Mouse (Mus musculus) megakaryocyte, adult 5-6 weeks (primary cell): Measurements from ENCODE around the gene Pianp. TPM values are rescaled to one million over a fixed set of nuclear protein-coding genes. Genes with fewer than 3 reads are reported as not detected.

Source experiments
- ATAC-seq: 2 replicates; pipeline ENCODE4 v1.8.0; 2016; ENCODE audit warnings: mild to moderate bottlenecking, inconsistent platforms; ENCODE audit not compliant: poor library complexity, severe bottlenecking
- total RNA-seq, 2 experiments: library from RNA; stranded (forward) in 1 of 2; stranded (reverse) in 1 of 2; fragments of 153-499, 151-499 nt in 1 of 2; fragments of 221-1000, 200-1000 nt in 1 of 2; gene quantifications; 2 replicates each; pipeline versions ENCODE4 v1.2.3 to v1.2.4; 2015 to 2017

The Pianp gene
- total RNA-seq (2015) (not detected in 2 replicates), total RNA-seq (2017) (not detected in 2 replicates)

DNA sequence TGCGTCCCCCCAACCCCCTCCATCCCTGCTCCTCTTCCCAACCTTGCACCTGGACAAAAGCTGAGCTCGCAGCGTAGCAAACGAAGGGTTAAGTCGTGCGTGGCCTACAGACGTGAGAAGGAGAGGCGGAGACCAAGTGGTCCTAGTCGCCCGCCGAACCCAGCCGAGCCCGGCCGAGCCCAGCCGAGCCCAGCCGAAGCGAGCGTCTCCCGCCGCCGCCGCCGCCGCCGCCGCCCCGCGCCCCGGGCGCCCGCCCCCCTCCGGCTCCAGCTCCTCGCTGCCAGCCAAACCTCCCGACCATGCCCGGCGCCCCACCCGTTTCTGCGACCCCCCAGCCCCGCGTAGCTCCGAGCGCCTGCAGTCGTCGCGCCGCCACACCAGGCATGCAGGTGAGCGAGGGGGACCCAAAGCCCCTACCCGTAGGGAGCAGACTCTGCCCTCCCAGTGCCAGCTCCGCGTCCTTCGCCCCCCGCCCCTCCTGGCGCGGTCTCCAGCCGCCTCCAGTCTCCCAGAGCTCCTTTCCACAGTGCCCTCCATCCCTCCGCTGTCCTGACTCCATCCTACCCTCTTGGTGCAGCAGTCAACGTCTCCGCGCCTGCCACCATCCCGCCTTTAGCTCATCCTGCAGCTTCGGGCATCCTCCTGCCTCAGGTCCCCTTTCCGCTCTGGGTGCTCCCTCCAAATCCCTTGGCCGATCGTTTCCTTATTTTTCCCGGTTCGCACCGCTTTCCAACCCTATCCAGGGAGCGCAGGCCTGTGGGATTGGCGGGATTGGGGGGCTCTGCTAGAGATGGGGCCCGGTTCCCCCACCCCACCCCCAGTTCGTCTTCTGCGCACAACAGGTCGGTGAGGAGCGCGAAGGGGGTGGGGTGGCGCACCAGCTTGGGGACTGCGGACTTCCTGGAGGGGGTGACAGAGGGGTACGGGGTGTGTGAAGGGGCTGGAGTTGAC lies at the start of gene Pianp:
Gene Pianp (plus strand): TSS at position 144 of the 951 bp plus-strand sequence.
- peak; percentile 83 for ATAC-seq

DNA sequence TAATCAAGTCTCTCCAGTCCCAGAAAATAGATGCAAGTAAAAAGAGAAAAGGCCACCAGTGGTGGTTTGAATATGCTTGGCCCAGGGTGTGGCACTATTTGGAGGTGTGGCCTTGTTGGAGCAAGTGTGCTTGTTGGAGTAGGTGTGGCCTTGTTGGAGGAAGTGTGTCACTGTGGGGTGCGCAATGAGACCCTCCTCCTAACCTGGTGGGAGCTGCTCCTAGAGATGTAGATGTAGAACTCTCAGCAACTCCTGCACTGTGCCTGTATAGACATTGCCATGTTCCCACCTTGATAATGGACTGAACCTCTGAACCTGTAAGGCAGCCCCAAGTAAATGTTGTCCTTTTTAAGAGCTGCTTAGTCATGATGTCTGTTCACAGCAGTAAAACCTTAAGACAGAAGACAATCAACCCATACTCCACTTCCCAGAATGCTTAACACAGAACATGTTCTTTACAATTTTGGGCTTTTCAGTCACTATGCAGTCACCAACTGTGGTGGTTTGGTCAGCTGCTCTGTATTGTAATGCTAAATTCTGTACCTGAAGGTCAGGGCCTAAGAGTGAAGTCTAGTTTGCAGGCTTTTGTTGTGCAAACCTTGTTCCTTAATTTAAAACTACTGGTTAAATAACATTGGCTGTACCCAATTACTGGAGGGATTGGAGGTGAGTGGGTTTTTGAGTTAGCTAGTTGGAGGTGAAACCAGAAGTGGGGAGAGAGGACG lies 42.3 kb upstream of the Pianp start:
- no peak for ATAC-seq

DNA sequence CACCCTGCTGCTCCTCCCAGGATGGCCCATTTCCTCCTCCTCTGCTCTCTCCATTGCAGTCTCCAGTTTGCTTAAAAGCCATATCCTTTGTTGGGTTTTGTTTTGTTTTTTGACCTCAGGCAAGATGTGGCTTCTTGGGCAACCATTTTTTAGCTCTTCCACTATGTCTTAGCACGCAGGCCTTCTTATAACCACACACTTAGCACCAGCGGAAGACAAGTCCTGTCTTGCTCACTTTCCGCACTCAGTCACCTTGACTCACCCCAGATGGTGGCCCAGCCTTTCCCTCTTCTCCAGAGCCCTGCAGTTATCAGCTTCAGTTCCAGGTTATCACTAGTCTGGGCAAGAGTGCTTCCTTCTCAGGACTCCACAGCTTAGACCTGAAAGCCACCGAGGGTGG lies 41.3 kb upstream of the Pianp start:
- no peak for ATAC-seq

DNA sequence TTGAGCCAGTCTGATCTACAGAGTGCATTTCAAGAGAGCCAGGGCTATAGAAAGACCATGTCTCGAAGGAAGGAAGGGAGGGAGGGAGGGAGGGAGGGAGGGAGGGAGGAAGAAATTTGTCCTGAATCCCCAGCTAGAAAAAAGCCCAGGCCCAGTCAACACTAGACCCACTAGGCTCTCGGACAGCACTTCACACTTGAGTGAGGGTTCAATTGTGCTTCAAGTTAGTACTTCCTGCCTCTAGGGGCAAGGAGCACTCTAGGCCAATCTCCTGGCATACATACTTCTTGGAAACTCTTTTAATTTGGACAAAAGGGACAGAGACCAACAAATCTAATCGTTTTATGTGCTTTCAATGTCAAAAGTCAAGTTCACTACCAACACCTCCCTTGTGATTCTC lies 38.4 kb upstream of the Pianp start:
- no peak for ATAC-seq

DNA sequence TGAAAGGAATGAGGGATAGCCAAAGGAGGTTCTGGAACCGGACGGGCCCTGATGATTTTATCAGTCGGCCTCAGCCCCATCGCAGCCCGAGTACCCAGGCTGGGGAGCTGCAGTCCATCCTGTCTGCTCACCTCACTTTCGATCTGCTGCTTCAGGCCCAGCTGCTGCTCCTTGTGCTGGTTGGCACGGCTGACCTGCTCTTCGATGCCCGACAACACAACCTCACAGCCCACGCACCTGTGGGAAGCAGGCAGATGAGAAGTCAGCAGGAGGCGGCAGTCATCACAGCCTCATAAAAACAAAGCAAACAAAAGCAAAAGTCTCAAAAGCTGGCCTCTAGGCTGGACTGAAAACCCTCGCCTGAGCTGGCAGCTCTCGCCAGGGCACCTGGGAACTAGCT lies 36.5 kb upstream of the Pianp start:
- ATAC-seq: no peak

DNA sequence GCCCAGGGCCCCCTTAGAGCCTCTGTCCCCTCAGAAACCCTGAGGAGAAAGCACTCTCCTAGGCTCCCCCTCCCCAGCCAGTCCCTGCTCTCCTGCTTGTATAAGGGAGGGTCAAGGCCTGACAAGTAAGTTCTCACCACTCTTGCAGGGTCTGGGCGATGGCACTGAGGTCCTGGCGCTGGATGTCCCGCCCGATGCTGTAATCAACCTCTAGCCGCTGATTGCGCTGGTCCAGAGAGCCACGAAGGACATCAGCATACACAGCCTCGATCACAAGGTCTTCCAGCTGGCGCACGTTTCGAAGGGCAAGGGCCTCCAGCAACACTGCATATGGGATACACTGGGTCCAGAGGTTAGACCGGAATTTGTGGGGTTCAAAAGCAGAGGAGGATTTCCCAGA lies 35.5 kb upstream of the Pianp start:
- ATAC-seq: no peak

DNA sequence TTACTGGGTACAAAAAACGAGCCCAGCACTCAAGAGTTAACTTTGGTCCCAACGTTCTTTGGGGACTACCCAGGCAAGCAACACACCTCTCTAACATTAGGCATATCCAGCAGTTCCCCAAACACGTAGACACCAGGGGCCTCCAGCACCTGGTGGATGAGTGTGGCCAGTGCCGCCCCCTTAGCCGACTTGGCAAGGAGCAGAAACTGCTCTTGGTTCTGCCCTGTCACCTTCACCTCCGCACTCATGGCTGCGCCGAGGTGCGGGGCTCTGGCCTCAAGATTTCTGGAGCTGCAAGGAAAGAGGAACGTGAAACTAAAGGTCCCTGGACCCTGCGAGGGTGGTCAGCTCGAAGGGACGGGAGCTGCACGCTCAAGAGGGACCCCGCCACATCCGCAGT lies 31.9 kb upstream of the Pianp start:
- peak; percentile 3; the same call in 1 of the 2 replicates for ATAC-seq

DNA sequence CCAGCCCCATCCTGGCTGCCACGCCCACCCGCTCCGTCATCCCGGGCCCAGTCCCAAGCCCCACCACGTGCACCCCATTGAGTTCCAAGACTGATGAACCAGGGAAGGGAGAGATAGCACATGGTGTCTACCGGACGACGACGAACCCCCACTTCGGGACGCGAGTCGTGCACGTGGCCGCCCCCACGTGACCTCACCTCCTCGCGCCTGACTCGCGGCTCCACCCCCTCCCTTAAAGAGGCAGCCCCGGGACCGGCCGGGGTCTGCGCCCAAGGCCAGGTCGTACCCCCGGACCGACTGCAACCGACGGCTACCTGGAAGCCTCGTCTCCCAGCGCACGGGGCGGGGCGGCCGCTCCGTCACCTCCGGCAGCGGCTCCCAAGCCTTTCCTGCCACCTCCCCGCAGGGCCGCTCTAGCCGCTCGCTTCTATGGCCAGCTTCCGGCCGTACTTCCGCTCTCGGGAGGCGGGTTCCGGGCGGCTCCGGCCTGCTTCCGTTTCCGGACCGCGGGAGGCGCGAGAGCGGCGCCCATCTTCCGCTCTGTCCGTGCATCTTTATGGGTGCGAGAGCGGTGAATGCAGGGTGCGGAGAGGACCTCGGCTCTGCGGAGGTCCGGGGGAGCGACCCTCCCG lies 31.3 kb upstream of the Pianp start, which contains the start of gene Cops7a:
Gene Cops7a (minus strand): TSS at position 451 of the 632 bp plus-strand sequence.
- peak; percentile 94 for ATAC-seq

DNA sequence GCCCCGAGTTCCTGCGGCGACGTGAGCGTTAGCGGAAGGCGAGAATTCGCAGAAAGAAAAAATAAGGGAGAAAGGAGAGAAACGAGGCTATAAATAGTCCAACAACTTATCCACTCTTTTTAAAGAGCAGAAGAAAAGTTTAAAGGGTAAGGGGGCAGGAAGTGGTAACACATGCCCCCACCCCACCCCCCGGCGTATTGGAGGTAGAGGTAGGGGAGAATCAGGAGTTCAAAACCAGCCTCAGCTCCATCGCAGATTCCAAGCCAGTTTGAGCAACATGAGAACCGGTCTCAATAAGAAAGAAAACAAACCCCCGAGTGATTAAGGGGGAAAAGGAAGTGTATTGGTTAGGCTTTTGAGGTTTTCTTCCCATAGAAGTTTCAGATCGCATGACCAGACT lies 30.7 kb upstream of the Pianp start:
- no peak for ATAC-seq

DNA sequence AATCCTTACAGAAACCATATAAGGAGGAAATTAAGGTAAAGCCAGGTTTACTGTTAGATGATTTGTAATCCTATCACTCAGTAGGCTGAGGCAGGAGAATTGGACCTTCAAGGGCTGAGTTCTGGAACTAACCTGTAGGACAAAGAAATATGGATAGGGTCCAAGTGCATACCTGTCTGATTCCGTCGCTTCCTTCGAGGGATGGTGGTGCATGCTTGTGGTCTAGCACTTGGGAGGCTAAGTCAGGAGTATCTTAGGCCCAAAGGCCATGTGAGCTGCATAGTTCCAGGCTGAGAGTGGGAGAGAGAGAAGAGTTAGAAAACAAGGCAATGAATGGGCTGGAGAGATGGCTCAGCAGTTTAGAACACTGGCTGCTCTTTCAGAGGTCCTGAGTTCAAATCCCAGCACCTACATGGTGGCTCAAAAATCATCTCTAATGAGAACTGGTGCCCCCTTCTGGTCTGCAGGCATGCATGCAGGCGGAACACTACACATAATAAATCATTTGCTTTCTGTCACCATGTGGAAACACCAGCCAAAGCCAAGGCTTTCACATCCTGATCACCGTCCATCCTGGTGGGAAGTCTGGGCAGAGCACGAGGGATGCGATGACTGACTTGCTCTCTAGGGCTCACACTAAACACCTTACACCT lies 29.9 kb upstream of the Pianp start:
- ATAC-seq: no peak

DNA sequence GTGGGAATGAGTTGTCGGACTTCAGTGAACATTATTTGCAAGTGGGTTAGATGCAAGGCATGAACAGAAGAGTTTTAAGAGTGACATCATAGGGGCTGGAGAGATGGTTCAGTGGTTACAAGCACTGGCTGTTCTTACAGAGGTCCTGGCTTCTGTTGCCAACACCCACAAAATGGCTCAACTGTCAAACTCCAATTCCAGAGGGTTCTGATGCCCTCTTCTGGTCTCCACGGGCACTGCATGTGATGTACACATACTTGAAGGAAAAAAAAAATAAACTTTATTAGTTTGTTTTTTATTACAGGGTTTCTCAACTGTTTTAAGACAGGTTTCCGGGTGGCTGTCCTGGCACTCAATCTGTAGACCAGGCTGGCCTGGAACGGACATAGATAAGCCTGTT lies 28.7 kb upstream of the Pianp start:
- ATAC-seq: no peak

DNA sequence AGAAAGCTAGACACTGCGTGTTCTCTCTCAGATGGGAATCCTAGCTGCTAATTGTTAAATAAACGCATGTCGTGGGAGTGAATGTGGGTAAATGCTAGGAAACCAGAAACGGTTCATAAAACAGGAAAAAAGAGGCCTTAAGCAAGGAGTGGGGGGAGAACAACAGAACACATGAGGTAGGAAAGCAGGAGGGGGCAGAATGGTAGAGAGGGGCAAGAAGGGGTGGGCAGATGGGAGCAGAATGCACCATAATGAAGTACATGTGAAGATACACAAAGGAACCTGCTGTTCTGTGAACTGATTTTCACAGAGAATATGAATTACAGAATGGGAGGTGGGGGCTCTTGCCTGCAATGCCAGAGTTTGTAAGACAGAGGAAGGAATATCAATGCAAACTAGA lies 4.3 kb upstream of the Pianp start:
- ATAC-seq: no peak

DNA sequence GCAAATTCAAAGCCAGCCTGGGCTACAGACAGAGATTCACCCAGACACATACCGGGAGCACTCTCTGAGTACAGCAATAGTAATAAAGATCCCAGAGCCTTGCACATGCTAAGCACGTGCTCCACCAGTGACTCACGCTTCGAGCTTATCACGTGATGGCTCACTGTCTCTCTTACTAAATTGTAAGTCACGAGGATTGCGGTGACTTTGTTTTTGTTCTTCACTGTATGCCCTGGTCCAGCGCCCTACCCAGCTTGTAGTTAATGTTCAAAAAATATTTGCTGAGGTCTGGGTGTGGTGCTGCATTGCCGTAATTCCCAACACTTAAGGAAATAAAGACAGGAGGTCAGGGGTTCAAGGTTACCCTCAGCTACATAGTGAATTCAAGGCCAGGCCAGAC lies 3.1 kb upstream of the Pianp start:
- ATAC-seq: no peak

DNA sequence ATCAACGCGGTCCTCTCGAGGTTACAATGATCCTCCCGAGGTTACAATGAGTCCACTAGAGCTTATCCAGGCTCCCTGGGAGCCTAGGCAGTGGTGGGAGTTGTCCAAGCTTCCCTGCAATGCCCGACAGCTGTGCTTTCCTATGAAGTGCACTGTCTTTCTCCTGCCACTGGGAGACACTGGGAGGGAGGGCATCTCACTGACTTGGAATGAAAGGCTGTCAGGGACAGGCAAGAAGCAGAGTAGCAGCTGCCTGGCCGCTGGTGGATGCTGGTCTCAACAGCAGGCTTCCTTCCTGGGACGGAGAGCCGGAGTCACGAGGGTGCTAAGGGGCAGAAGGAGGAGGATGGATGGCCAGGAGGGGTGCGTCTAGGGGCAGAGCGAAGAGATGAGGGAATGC lies 2.6 kb upstream of the Pianp start:
- no peak for ATAC-seq

DNA sequence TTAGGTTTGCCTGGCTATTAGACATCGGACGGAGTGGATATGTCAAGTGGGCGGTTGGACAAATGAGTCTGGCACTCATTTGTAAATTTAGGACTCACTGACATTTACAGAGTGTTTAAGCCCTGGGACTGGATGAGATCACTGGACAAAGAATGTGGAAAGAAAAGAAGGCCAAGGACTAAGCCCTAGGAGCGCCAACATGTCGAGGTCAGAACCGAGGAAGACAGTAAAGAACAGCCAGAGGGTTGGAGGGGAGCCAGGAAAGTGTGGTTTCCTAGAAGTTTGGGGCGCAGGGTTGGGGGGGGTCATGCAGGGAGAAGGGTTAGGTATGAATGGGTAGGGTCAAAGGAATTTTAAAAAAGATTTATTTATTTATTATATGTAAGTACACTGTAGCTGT lies 1.2 kb upstream of the Pianp start:
- no peak for ATAC-seq

DNA sequence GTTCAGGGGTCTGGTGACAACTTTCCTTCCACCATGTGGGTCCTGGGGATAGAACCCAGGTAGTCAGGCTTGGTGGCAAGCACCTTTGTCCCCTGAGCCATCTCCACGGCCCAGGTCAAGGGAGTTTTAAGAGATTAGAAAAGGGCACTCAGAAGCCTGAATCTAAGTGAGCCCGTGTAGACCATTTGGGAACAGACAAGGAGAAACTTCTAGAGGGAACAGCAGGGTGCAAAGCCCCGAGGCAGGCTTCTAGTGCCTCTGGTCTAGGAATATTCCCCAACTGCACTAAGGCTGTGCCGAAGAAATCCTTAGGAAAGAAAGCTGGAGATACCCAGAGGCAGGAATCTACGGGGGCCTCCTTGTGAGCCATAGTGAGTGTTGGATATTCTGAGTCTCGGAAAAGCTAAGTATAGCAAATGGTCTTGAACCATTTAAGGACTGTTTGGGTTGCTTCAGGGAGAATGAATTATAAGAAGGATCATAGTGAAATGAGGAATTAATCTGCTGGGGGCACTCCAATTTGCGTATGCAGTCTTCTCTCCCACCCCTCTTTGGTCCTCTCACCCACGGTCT lies 577 bp upstream of the Pianp start:
- no peak for ATAC-seq

DNA sequence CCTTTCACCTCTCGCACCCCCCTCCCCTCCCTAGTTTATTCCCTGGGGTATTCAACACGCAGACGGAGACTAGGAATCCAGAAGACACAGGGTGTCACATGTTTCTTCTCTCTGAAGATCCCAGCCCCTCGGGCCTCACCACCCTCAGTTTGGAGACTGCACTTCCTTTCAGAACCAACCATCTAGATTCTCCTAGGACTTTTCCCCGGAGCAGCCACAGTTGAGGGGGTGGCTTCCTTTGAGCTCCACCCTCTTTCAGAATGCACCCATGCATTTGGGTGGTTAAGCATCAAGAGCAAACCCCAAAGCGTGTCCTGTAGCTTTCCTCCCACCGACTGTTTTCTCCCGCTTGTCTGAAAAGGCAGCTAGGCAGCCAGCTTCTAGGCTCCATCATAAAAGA lies 1.6 kb downstream of the Pianp start:
- no peak for ATAC-seq

DNA sequence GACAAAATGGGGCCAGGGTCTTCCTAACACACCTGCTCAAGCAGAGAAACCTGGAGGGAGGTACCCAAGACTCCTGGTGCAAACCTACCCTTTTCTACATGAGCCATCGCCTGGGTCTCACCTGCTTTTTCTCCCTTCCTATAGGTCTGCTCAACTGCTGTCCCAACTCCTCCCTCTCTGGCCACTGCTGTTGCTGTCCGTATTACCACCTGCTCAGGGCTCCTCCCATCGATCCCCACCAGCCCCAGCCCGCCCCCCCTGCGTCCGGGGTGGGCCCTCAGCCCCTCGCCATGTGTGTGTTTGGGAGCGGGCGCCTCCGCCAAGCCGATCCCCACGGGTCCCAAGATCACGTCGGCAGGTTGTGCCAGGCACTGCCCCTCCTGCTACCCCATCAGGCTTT lies 2.6 kb downstream of the Pianp start:
- no peak for ATAC-seq

DNA sequence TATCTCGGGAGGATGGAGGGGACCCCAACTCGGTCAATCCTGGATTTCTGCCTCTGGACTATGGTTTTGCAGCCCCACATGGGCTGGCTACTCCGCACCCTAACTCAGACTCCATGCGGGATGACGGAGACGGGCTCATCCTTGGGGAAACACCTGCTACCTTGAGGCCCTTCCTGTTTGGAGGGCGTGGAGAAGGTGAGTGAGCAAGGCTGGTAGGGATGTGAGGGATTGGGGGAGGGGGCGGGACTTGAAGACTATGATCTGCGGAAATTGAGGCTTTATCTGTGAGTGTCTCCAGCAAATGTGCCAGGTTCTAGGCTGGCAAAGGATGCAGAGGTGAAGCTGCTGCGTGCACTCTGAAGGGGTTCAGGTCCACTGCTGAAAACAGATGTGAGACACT lies 3.1 kb downstream of the Pianp start:
- no peak for ATAC-seq

DNA sequence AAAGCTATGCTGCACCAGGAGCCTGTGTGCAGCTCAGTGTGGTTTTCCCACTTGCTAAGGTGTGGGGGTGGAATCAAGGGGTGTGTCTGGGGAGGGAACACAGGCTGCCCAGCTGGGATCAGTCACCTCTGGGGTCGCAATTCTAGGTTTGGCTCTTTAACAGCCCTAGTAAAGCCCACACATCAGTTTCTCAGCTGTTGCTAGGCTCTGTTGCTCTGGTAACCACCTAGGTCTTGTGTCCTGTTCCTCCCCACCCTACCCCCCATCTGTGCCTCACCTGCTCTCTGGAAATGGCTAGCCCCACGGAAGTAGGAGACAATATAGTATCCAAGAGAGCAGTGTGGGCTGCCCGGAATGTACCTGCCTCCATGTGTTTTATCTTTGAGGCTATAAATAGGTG lies 7.2 kb downstream of the Pianp start:
- ATAC-seq: no peak

DNA sequence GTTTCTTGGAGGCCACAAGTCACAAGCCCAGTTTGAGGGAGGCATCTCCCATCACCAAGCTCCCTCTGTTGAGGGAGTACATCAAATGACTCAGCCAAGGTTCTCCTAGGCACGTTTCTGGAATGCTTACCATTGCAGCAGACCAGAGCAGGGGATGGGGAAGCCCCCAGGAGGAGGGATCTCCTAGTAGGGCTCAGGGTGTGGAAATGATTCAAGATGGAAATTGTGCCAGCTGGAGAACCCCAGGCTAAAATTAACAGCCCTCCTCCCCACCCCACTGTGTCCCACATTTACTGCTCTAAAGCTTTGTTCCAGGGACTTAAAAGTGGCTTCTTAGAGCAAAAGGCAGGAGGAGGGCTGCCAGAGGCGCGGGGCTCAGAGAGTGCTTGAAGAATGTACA lies 8.6 kb downstream of the Pianp start:
- ATAC-seq: no peak
